Mouse (Mus musculus) CD4-positive, CD25-positive, alpha-beta regulatory T cell, adult 4 months (primary cell): Measurements from ENCODE around the gene Ssxb8. TPM values are rescaled to one million over a fixed set of nuclear protein-coding genes. Genes with fewer than 3 reads are reported as not detected.
"Not testable (repeated sequence)": the region's sequence is repeated elsewhere in the genome, so short reads cannot be mapped to it uniquely, and the experiment has no call there.

Experiments
- ATAC-seq: one replicate; pipeline ENCODE4 v1.8.0; 2017
- polyA plus RNA-seq, 2 experiments: library from polyadenylated mRNA; unstranded; fragments of 100-300 nt; shearing (Covaris generic); gene quantifications; one replicate each; pipeline ENCODE4 v1.2.1; 2017

The Ssxb8 gene
- polyA plus RNA-seq, result not detected

GRCm38 (mm10) chrX:8690744-8691143 lies at the start of gene Ssxb8:
Gene Ssxb8, minus strand, starts transcription at chrX:8690844.
- not testable (repeated sequence) for ATAC-seq

- ATAC-seq, result no peak
These were observed 42.3 kb upstream of the Ssxb8 start for GRCm38 (mm10) chrX:8732907-8733306.

- no peak for ATAC-seq
These were observed 27.6 kb downstream of the Ssxb8 start for GRCm38 (mm10) chrX:8663085-8663484.

Other genes starting within 250 kb of the Ssxb8 start
- not detected for gene Ssxb2, start 229.1 kb downstream of the Ssxb8 start, polyA plus RNA-seq
- gene Gm14459, start 165.9 kb downstream of the Ssxb8 start, polyA plus RNA-seq, result not detected
- not detected for gene Ssxb6, start 142.6 kb downstream of the Ssxb8 start, polyA plus RNA-seq
- not detected for gene Ssxb3, start 99.0 kb downstream of the Ssxb8 start, polyA plus RNA-seq
- not detected for gene Ssx9, start 57.6 kb upstream of the Ssxb8 start, polyA plus RNA-seq
- not detected for gene Ssxb5, start 112.8 kb upstream of the Ssxb8 start, polyA plus RNA-seq
- gene Gm6592, start 153.2 kb upstream of the Ssxb8 start, polyA plus RNA-seq, result not detected
- gene Gm5751, start 183.4 kb upstream of the Ssxb8 start, polyA plus RNA-seq, result not detected
- under 1 TPM; 0.12 to 0.23 TPM for gene B630019K06Rik, start 201.5 kb upstream of the Ssxb8 start, polyA plus RNA-seq